Mouse (Mus musculus) hindbrain, embryonic 16.5 days (tissue): ENCODE measurements around the gene Ndufs6. TPM values are rescaled to one million over a fixed set of nuclear protein-coding genes. Genes with fewer than 3 reads are reported as not detected.

ENCODE experiments used
- ATAC-seq: fragments of 200-750 bp; cut with Nextera tagmentation; 2 replicates; pipeline ENCODE4 v1.8.0; 2017; ENCODE audit warnings: moderate TSS enrichment, moderate library complexity
- H3K27ac ChIP-seq: fragments of 300-500 bp; sonication (generic); 2 replicates; pipeline ENCODE4 v1.5.1; 2014; ENCODE audit warnings: low read depth, mild to moderate bottlenecking, control low read depth, low read length, moderate library complexity
- H3K27me3 ChIP-seq: fragments of 300-500 bp; sonication (generic); replicated peaks from 2 replicates; pipeline ENCODE4 v1.6.1; 2014; ENCODE audit warnings: low read length; ENCODE audit not compliant: control insufficient read depth, insufficient read depth
- H3K36me3 ChIP-seq: fragments of 300-500 bp; sonication (generic); 2 replicates; pipeline ENCODE4 v1.6.1; 2014; ENCODE audit warnings: mild to moderate bottlenecking, low read length, moderate library complexity, mixed read lengths; ENCODE audit not compliant: control insufficient read depth, insufficient read depth
- H3K4me1 ChIP-seq: fragments of 300-500 bp; sonication (generic); 2 replicates; pipeline ENCODE4 v1.6.1; 2014; ENCODE audit warnings: low read depth, low read length; ENCODE audit not compliant: control insufficient read depth, insufficient read depth
- H3K4me2 ChIP-seq: fragments of 300-500 bp; sonication (generic); 2 replicates; pipeline ENCODE4 v1.6.1; 2014; ENCODE audit warnings: mild to moderate bottlenecking, low read length, control low read depth, moderate library complexity
- H3K4me3 ChIP-seq: fragments of 300-500 bp; sonication (generic); 2 replicates; pipeline ENCODE4 v1.5.1; 2014; ENCODE audit warnings: mild to moderate bottlenecking, low read length, control low read depth, moderate library complexity
- H3K9ac ChIP-seq: fragments of 300-500 bp; sonication (generic); 2 replicates; pipeline ENCODE4 v1.6.1; 2014; ENCODE audit warnings: low read depth, mild to moderate bottlenecking, control low read depth, low read length, moderate library complexity
- H3K9me3 ChIP-seq: fragments of 300-500 bp; sonication (generic); 2 replicates; pipeline ENCODE4 v1.6.1; 2014; ENCODE audit warnings: mild to moderate bottlenecking, low read length, moderate library complexity; ENCODE audit not compliant: control insufficient read depth
- WGBS: fragments of 180-500 bp; shearing (Covaris S2); extraction: QIAGEN DNeasy Blood & Tissue Kit; methylation state at CpG from one replicate; pipeline ENCODE4 v1.1.7; 2014; 5-methylcytosine and 5-hydroxymethylcytosine counted together
- polyA plus RNA-seq: library from polyadenylated mRNA; unstranded; fragments of >200 nt; fragmentation: Nextera tagmentation; extraction: Ambion mirVana; gene quantifications from 2 replicates; pipeline ENCODE4 v1.2.1, GENCODE M21; 2015

Ndufs6 gene
- polyA plus RNA-seq, 1 experiment from 2014 or later: 483 TPM

DNA sequence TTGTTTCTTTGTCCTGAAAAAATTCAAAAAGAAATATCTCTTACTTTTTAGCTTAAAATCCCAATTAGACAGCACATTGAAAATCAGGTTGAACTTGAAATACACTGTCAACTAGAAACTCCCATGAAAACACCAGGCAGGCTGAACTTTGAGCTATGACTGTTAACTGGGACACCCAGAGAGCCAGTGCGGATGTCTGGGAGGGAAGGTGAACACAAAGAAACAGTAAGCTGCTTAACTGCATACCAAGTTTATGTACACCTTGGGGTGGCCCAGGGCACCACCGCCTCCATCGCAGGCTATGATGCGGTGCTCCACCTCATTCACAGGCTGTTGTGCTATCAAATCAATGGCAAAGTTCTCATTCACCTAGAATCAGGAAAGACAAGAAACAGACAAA lies 8.3 kb downstream of the Ndufs6 start:
- Histone ChIP-seq H3K27ac (no peak overlapping the region), H3K4me1 (no peaks in the 10 kb centered on the region), H3K27me3 (no peaks in the 10 kb centered on the region), H3K4me2 (no peak overlapping the region), H3K9ac (no peak overlapping the region), H3K36me3 (peaks cover 37% of the 10 kb centered on the region), H3K4me3 (no peak overlapping the region), H3K9me3 (peaks cover 9% of the 10 kb centered on the region; the same call in 1 of the 2 replicates)
- 92% methylated on average over 4 of the region's 4 CpGs for WGBS
- ATAC-seq: no peak

DNA sequence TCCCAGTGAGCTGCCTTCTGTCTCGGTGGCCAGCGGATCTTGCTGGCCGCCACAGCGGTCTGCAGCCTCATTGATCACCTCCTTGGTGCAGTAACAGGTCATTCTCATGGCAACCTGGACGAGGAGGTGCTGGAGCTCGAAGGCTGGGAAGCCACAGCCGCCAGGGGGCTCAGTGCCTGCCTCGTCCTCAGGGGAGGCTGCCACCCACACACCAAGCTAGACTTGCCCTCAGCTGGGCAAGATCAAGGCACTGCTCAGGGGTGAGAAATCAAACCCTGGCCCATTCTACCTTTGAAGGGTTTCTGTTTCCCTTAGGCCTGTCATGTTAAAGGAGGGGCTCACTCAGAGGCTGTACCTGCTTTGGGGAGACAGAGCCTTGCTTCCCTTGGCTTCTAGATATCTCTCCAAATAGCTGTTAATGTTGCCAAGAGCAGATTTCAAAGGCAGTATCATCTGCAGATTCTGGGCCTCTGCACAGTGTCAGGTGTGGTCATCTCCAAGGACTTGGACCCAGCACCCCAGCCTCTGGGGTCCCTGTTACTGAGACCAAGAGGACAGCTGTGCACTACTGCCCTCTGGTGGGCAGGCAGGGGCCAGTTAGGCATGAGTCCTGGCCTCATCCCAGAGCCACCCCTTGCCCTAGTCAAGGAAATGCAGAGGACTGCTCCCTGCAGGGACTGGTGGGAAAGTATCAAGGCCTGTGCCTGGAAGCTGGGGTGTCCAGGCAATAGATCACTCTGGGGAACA lies 18.0 kb downstream of the Ndufs6 start:
- Histone ChIP-seq H3K9me3 (no peaks in the 10 kb centered on the region), H3K4me3 (no peak overlapping the region), H3K36me3 (no peaks in the 10 kb centered on the region), H3K4me1 (no peaks in the 10 kb centered on the region), H3K27ac (no peak overlapping the region), H3K27me3 (no peaks in the 10 kb centered on the region), H3K9ac (no peak overlapping the region), H3K4me2 (no peak overlapping the region)
- peak; percentile 62 for ATAC-seq
- WGBS: 27% methylated on average over 8 of the region's 8 CpGs

DNA sequence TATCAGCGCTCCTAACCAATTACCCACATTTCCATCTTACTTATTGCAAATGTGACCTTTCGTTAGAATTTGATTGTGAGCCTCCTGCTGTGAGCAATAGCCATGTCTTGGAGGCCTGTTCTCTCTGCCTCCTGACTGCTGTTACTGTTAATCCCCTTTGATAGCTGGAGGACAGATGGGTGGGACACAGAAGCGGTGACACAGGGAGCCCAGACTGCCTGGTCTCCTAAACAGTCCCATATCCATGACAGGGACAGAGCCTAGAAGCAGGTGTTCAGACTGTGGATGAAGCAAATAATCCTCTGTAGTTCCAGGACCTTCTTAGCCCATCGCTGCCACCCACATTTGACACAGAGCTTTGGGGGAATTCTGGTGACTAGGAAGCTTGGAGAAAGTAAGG lies 21.9 kb downstream of the Ndufs6 start:
- Histone ChIP-seq H3K27ac (no peak overlapping the region), H3K36me3 (no peaks in the 10 kb centered on the region), H3K4me3 (no peak overlapping the region), H3K4me2 (no peak overlapping the region), H3K4me1 (no peaks in the 10 kb centered on the region), H3K9ac (no peak overlapping the region), H3K9me3 (no peaks in the 10 kb centered on the region), H3K27me3 (0 out of 2 replicates have a peak, but pooled peaks cover 2% of the 10 kb centered on the region)
- 54% methylated on average over 4 of the region's 4 CpGs for WGBS
- ATAC-seq: 0 out of 2 replicates have a peak, but pooled peaks have one; percentile 25

DNA sequence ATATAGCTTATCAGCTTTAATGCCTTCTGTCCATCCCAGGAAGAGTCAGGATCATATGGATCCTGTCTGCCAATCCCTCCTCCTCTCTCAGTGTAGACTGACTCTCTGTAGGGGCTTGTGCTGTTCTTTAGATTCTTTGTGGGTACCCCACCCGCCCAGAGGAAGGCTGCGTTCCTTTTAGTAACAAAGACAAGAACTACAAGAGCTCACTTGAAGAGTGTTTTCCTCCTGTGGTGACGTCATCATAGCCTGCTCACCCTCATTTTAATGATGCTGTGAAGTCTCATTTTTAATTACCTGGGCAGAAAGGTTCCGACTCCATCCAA lies 22.3 kb downstream of the Ndufs6 start:
- Histone ChIP-seq H3K9me3 (no peaks in the 10 kb centered on the region), H3K9ac (no peak overlapping the region), H3K4me1 (no peaks in the 10 kb centered on the region), H3K27me3 (0 out of 2 replicates have a peak, but pooled peaks cover 2% of the 10 kb centered on the region), H3K4me3 (no peak overlapping the region), H3K36me3 (no peaks in the 10 kb centered on the region), H3K27ac (no peak overlapping the region), H3K4me2 (no peak overlapping the region)
- WGBS: 37% methylated on average over 4 of the region's 4 CpGs
- no peak for ATAC-seq

DNA sequence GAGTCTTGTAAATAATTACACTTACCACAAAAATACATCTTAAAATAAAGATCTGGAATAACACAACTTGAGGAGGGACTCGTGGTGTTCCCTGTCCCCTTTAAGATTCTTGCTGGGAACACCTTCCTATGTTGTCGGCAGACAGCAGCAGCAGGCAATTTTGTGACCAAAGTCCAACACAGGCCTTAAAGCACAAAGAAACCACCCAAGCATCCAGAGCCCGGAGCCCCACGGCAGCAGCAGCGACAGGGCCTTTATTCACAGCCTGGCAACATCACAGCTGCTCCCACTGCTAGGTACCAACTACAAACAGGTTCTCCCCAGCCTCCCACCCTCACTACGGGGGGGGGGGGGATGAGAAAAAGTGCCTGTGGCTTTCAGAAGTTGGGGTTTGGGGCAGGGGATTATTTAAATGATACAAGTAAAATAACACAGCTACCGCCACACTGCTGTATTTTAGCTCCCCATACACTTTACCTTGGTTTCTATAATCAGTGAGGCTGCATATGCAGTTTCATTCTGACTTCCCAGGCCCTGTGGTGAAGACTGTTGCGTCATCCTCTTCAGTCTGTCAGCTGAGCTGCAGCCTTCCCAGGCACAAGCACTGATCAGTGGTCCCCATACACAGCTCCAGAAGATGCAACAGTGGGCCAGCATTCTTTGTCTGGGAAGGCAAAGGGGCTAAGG lies 22.8 kb downstream of the Ndufs6 start:
- 0 out of 2 replicates have a peak, but pooled peaks cover 2% of the 10 kb centered on the region for H3K27me3 ChIP-seq
- WGBS: 31% methylated on average over 8 of the region's 8 CpGs
- ATAC-seq: no peak
- H3K36me3 ChIP-seq: no peaks in the 10 kb centered on the region
- H3K27ac ChIP-seq: no peak overlapping the region
- no peaks in the 10 kb centered on the region for H3K9me3 ChIP-seq
- H3K4me2 ChIP-seq: no peak overlapping the region
- H3K4me1 ChIP-seq: no peaks in the 10 kb centered on the region
- no peak overlapping the region for H3K9ac ChIP-seq
- no peak overlapping the region for H3K4me3 ChIP-seq

DNA sequence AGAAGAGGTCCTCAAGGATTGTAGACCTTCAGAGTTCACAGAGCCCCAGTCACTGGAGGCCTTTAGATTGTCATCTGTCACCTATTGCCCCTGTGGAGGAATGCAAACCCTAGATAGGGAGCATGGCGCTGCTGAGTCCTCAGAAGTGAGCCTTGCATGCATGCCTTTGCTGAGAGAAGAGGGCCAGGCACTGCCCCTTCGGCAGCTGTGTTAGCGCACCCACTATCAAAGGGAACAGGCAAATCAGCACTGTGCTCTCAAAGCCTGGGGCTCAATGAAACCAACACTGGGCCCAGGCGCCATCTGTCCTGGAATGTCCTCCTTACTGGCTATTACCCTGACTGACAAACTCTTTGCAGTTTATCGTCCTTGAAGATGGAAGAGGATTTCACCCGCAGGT lies 23.6 kb downstream of the Ndufs6 start:
- no peak for ATAC-seq
- H3K4me2 ChIP-seq: no peak overlapping the region
- 51% methylated on average over 6 of the region's 6 CpGs for WGBS
- H3K9me3 ChIP-seq: no peaks in the 10 kb centered on the region
- 0 out of 2 replicates have a peak, but pooled peaks cover 2% of the 10 kb centered on the region for H3K27me3 ChIP-seq
- no peaks in the 10 kb centered on the region for H3K36me3 ChIP-seq
- H3K4me3 ChIP-seq: no peak overlapping the region
- H3K27ac ChIP-seq: no peak overlapping the region
- H3K4me1 ChIP-seq: no peaks in the 10 kb centered on the region
- H3K9ac ChIP-seq: no peak overlapping the region

DNA sequence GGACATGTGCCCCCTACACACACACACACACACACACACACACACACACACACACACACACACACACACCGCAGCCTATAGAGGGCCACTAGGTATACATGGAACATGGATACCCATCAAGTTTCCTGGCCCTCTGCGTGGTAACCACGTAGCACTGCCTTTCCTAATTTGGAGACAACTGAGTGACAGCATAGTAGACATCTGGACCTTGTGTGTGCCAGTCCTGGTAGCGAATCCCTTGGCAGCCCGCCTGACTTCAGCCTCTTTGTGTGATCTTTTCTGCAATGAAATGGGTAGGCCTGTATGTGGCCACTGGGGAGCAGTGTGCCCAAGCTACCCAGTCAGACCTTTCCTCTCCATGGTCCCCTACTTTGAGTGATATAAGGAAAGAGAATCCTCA lies 29.0 kb downstream of the Ndufs6 start:
- H3K36me3 ChIP-seq: no peaks in the 10 kb centered on the region
- 80% methylated on average over 5 of the region's 5 CpGs for WGBS
- H3K9ac ChIP-seq: no peak overlapping the region
- no peaks in the 10 kb centered on the region for H3K9me3 ChIP-seq
- H3K27ac ChIP-seq: no peak overlapping the region
- H3K27me3 ChIP-seq: 0 out of 2 replicates have a peak, but pooled peaks cover 2% of the 10 kb centered on the region
- H3K4me1 ChIP-seq: no peaks in the 10 kb centered on the region
- ATAC-seq: no peak
- H3K4me2 ChIP-seq: no peak overlapping the region
- H3K4me3 ChIP-seq: no peak overlapping the region

DNA sequence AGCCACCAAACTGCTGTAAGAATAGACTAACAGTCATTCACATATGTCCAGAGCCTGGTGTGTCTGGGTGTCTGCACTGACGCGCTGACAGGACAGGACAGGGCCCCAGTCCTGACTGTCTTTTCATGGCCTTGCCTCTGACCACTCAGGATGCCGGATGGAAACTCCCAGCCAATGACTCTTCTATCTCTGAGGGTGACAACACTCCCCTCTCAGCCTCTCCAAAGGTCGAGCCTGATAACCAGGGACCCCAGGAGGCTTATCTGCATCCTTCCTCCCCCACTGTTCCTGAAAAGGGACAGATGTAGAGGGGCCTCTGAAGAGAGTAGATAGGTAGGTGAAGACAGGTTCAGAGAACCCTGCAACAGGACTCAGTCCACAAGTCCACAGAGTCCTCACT lies 29.6 kb downstream of the Ndufs6 start:
- H3K27ac ChIP-seq: no peak overlapping the region
- H3K36me3 ChIP-seq: no peaks in the 10 kb centered on the region
- H3K4me1 ChIP-seq: no peaks in the 10 kb centered on the region
- WGBS: 73% methylated on average over 4 of the region's 4 CpGs
- H3K27me3 ChIP-seq: no peaks in the 10 kb centered on the region
- H3K9me3 ChIP-seq: no peaks in the 10 kb centered on the region
- ATAC-seq: no peak
- H3K9ac ChIP-seq: no peak overlapping the region
- H3K4me2 ChIP-seq: no peak overlapping the region
- no peak overlapping the region for H3K4me3 ChIP-seq

DNA sequence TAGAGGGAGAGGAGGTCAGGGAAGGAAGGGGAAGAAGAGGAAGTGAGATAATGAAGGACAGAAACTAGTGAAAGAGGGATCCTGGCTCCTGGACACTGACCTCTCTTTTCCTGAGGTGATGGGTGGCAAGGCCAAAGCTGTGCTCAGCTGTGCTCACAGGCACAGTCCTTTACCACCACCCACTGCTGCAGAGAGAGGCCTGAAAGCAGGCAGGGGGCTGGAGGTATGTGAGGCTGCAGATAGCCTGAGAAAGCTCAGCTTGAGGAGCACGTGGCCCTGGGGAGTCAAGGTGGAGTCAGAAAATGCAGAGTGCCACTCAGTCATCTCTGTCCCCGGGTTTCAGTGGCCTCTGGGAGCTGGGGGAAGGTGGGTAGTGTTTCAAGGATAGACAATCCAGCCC lies 37.2 kb downstream of the Ndufs6 start:
- Histone ChIP-seq H3K36me3 (no peaks in the 10 kb centered on the region), H3K4me3 (no peak overlapping the region), H3K9ac (no peak overlapping the region), H3K27me3 (no peaks in the 10 kb centered on the region), H3K9me3 (no peaks in the 10 kb centered on the region), H3K4me2 (no peak overlapping the region), H3K27ac (no peak overlapping the region), H3K4me1 (no peaks in the 10 kb centered on the region)
- no peak for ATAC-seq
- 28% methylated on average over 2 of the region's 2 CpGs for WGBS
